Mouse (Mus musculus) spleen, adult 2 months (tissue): ENCODE data around the gene Tmem185a.
"Not testable (repeated sequence)": the region's sequence is repeated elsewhere in the genome, so short reads cannot be mapped to it uniquely, and the experiment has no call there.

Experiments used
- CTCF ChIP-seq: fragments of 200-500 bp; IDR thresholded peaks from 2 replicates; pipeline ENCODE4 v1.5.1; 2011; ENCODE audit warnings: mild to moderate bottlenecking, inconsistent platforms; ENCODE audit not compliant: insufficient read depth, insufficient read length, insufficient replicate concordance; ENCODE audit errors: extremely low read depth
- POLR2A ChIP-seq: fragments of 200-500 bp; IDR thresholded peaks from 2 replicates; pipeline ENCODE4 v1.6.1; 2011; ENCODE audit warnings: low read depth, low read length, inconsistent platforms

GRCm38 (mm10) chrX:70487328-70487727 lies 10.3 kb upstream of the Tmem185a start:
- TF ChIP-seq CTCF, POLR2A: not testable (repeated sequence)
